Mouse (Mus musculus) liver, adult 2 months (tissue): ENCODE measurements at regions not wholly inside any gene's neighbourhood (a gene's known extent, or its start where the extent isn't known, plus 50 kb on each side); places are given as distances from the start of the nearest gene placed in this dataset.

ENCODE experiments used
- DNase-seq: peaks from one replicate; pipeline ENCODE4 v3.0.0-alpha.2; 2011; ENCODE audit warnings: low read depth, low spot score; ENCODE audit errors: extremely low read depth
- H3K27ac ChIP-seq: fragments of 200-500 bp; replicated peaks from 2 replicates; pipeline ENCODE4 v1.5.1; 2012; ENCODE audit warnings: low read depth, mild to moderate bottlenecking, control low read depth, inconsistent platforms, low read length; ENCODE audit not compliant: insufficient read depth
- H3K27me3 ChIP-seq: fragments of 200-500 bp; 2 replicates; pipeline ENCODE4 v1.6.1; 2012; ENCODE audit warnings: mild to moderate bottlenecking, moderate library complexity, low read length, inconsistent platforms; ENCODE audit not compliant: control insufficient read depth, insufficient read depth
- H3K36me3 ChIP-seq: fragments of 200-500 bp; 2 replicates; pipeline ENCODE4 v1.6.1; 2012; ENCODE audit warnings: low read length, inconsistent platforms; ENCODE audit not compliant: control insufficient read depth, insufficient read depth
- H3K4me1 ChIP-seq: fragments of 200-500 bp; 2 replicates; pipeline ENCODE4 v1.6.1; 2011; ENCODE audit warnings: low read length; ENCODE audit not compliant: control insufficient read depth, insufficient read depth
- H3K4me3 ChIP-seq: fragments of 200-500 bp; 2 replicates; pipeline ENCODE4 v1.5.1; 2011; ENCODE audit warnings: low read depth, mild to moderate bottlenecking, control low read depth, low read length, moderate library complexity; ENCODE audit not compliant: insufficient read depth
- H3K79me2 ChIP-seq: fragments of 200-500 bp; 2 replicates; pipeline ENCODE4 v1.6.1; 2012; ENCODE audit warnings: inconsistent platforms, mild to moderate bottlenecking, low read length, moderate library complexity; ENCODE audit not compliant: control insufficient read depth, insufficient read depth
- H3K9ac ChIP-seq: fragments of 200-500 bp; 2 replicates; pipeline ENCODE4 v1.6.1; 2012; ENCODE audit warnings: low read depth, mild to moderate bottlenecking, control low read depth, inconsistent platforms, low read length
- CTCF ChIP-seq: fragments of 200-500 bp; IDR thresholded peaks from 2 replicates; pipeline ENCODE4 v1.5.1; 2011; ENCODE audit warnings: low read depth, low read length, control low read depth
- POLR2A ChIP-seq: fragments of 200-500 bp; IDR thresholded peaks from 2 replicates; pipeline ENCODE4 v1.6.1; 2011; ENCODE audit warnings: low read length, control low read depth; ENCODE audit not compliant: insufficient read depth; ENCODE audit errors: extremely low read depth
- whole genome bisulfite sequencing: fragments of 180-500 bp; shearing (Covaris S2); methylation state at CpG from one replicate; pipeline ENCODE4 v1.1.7; 2018; 5-methylcytosine and 5-hydroxymethylcytosine counted together

DNA sequence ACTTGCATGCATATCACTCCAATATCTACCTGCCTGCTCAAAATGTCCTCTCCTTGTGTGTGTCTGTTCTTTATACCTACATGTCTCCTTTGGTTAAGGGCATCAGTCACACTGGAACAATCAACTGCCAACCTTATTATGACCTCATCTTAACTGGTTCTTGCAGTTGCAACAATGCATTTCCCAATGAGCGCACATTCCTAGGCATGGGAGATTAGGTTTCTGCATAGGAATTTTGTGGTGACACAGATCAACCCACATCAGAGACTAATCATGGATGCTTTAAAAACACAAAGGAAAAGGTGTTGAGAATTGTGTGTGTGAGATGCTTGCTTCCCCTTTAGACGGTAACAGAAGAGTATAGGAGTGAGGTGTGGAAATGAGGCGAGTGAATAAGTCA, 171.3 kb upstream of the Nectin3 start:
- Histone ChIP-seq H3K9ac (no peak overlapping the region), H3K4me1 (no peaks in the 10 kb centered on the region), H3K27ac (no peak overlapping the region), H3K79me2 (no peaks in the 10 kb centered on the region), H3K27me3 (no peaks in the 10 kb centered on the region), H3K36me3 (no peaks in the 10 kb centered on the region), H3K4me3 (no peak overlapping the region)
- TF ChIP-seq POLR2A (no peak), CTCF (no peak)
- 92% methylated on average over 3 of the region's 3 CpGs for WGBS
- no peak for DNase-seq

DNA sequence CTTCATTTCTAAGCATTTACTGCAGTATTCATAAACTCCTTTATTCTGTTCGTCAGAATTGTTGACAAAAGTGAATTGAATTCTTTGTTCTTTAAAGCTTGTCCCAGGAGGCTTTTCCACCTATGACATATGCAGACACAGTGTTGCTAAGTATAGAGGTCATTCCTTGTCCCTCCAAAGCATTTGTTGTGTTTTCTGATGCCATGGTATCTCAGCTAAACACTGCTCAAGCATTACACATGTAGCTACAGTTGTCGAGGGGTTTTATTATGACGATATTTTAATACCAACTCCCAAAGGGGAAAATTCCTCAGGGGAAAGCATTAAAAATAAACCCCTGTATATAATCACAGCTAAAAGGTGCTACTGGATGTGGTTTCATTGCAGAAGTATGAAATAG, 167.2 kb upstream of the Nectin3 start:
- 91% methylated on average over 3 of the region's 3 CpGs for WGBS
- Histone ChIP-seq H3K4me3 (no peak overlapping the region), H3K27me3 (no peaks in the 10 kb centered on the region)

DNA sequence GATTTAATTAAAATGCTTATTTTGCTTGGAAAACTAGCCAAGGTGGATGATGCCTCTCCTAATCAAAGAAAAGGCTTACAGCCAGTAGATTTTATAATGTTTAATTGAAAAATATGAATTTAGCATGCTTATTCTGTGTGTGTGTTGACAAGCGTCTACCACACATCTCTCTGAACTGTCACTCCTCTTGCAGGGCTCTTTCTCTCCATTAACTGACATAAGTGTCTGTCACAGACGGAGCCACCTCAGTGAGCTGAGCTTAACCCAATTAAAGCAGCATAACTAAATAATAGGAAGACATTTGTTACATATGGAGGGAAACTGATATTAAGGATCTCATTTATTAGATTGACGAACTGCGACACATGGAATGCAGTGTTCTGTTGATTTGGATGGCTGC, 164.7 kb upstream of the Nectin3 start:
- no peak for DNase-seq
- H3K36me3 ChIP-seq = no peaks in the 10 kb centered on the region
- WGBS = 94% methylated on average over 4 of the region's 4 CpGs
- no peak for TF ChIP-seq POLR2A
- TF ChIP-seq CTCF = no peak
- no peaks in the 10 kb centered on the region for H3K4me1 ChIP-seq
- H3K9ac ChIP-seq = no peak overlapping the region
- no peaks in the 10 kb centered on the region for H3K27me3 ChIP-seq
- H3K79me2 ChIP-seq = no peaks in the 10 kb centered on the region
- no peak overlapping the region for H3K27ac ChIP-seq
- no peak overlapping the region for H3K4me3 ChIP-seq

More for the DNA sequence above, 167.2 kb upstream of the Nectin3 start:
- no peaks in the 10 kb centered on the region for H3K36me3 ChIP-seq
- H3K4me1 ChIP-seq = no peaks in the 10 kb centered on the region
- no peak overlapping the region for H3K27ac ChIP-seq
- no peak for TF ChIP-seq POLR2A
- no peaks in the 10 kb centered on the region for H3K79me2 ChIP-seq
- H3K9ac ChIP-seq = no peak overlapping the region
- no peak for DNase-seq

DNA sequence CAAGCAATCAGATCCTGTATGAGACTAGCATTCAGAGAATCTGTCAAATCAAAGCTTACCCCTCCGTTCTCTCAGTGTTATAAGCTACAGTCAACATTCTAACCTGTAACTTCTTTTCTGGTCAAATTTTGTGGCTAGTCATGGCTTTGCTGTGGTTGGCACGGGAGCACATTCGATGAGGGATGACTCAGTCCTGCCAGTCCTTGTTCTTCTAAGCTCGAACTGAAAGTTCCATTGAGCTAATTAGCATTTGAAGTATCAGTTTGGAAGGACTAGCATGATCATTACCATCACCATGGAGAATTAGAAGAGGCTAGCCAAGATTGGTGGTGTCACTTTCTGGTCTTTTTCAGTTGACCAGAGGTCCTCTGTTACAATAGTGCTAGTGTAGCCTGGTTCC, 156.7 kb upstream of the Nectin3 start:
- Histone ChIP-seq H3K27ac (no peak overlapping the region), H3K4me1 (no peaks in the 10 kb centered on the region), H3K4me3 (no peak overlapping the region), H3K27me3 (no peaks in the 10 kb centered on the region), H3K9ac (no peak overlapping the region), H3K79me2 (no peaks in the 10 kb centered on the region), H3K36me3 (no peaks in the 10 kb centered on the region)
- no peak for DNase-seq
- 89% methylated on average over 4 of the region's 4 CpGs for WGBS
- TF ChIP-seq CTCF = no peak
- no peak for TF ChIP-seq POLR2A

DNA sequence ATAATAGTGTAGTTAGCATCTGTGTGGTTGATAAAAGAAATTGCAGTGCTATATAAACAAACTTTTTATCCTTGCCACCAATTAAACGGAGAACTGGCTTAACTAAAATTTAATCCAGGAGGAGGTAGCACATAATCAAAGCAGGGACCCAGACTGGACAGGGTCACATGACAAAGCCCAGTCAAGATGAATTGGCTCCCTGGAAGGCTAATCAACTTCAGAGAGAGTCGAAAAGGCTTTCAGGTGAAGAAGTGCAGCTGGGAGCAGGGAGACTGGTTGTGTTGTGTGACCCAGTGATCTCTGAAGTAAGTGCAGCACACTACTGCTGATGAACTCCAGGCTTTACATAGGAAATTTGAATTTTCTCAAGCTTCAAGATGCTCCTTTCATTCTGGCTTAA, 127.5 kb upstream of the Nectin3 start:
- H3K27me3 ChIP-seq = no peaks in the 10 kb centered on the region
- WGBS = 55% methylated on average over 2 of the region's 2 CpGs

GRCm38 (mm10) chr16:46623246-46623645, 124.9 kb upstream of the Nectin3 start:
- Histone ChIP-seq H3K79me2 (no peaks in the 10 kb centered on the region), H3K27ac (no peak overlapping the region), H3K4me3 (no peak overlapping the region), H3K9ac (no peak overlapping the region), H3K27me3 (no peaks in the 10 kb centered on the region), H3K4me1 (no peaks in the 10 kb centered on the region), H3K36me3 (no peaks in the 10 kb centered on the region)
- peak; percentile 62 for DNase-seq
- TF ChIP-seq CTCF (no peak), POLR2A (no peak)
- 19% methylated on average over 1 of the region's 1 CpGs for WGBS

More for the DNA sequence above, 127.5 kb upstream of the Nectin3 start:
- Histone ChIP-seq H3K4me1 (no peaks in the 10 kb centered on the region), H3K4me3 (no peak overlapping the region), H3K9ac (no peak overlapping the region), H3K79me2 (no peaks in the 10 kb centered on the region), H3K36me3 (no peaks in the 10 kb centered on the region), H3K27ac (no peak overlapping the region)
- TF ChIP-seq POLR2A = no peak
- TF ChIP-seq CTCF = no peak
- DNase-seq = no peak
